Mouse (Mus musculus): ENCODE measurements around the gene Trip10. TPM values are rescaled to one million over a fixed set of nuclear protein-coding genes. Genes with fewer than 3 reads are reported as not detected.

The Trip10 gene
- total RNA-seq, 2 experiments from 2014 or later, result 52.1 to 58.4 TPM

- DNase-seq (ENCODE audit: low spot score in 2 of 2), result no peak
Measured at GRCm38 (mm10) chr17:57290001-57290670, 40.9 kb downstream of the Trip10 start.

GRCm38 (mm10) chr17:57290671-57291055 is 41.4 kb downstream of the Trip10 start:
- no peak for DNase-seq (ENCODE audit: low spot score in 2 of 2)

GRCm38 (mm10) chr17:57292302-57292701 is 43.0 kb downstream of the Trip10 start:
- DNase-seq (ENCODE audit: low spot score in 2 of 2), result no peak

- no peak for DNase-seq (ENCODE audit: low spot score in 2 of 2)
Measured at GRCm38 (mm10) chr17:57292968-57293367, 43.7 kb downstream of the Trip10 start.

GRCm38 (mm10) chr17:57295935-57296334 is 46.7 kb downstream of the Trip10 start:
- DNase-seq (ENCODE audit: low spot score in 2 of 2), result no peak

- no peak for DNase-seq (ENCODE audit: low spot score in 2 of 2)
Measured at GRCm38 (mm10) chr17:57297040-57297439, 47.8 kb downstream of the Trip10 start.

- DNase-seq (ENCODE audit: low spot score in 2 of 2), result no peak
Measured at GRCm38 (mm10) chr17:57305593-57305992, 56.3 kb downstream of the Trip10 start.

- no peak for DNase-seq (ENCODE audit: low spot score in 2 of 2)
Measured at GRCm38 (mm10) chr17:57307074-57307473, 57.8 kb downstream of the Trip10 start.

- no peak for DNase-seq (ENCODE audit: low spot score in 2 of 2)
Measured at GRCm38 (mm10) chr17:57311801-57312200, 62.5 kb downstream of the Trip10 start.

Small RNAs within 50 kb of the gene (microRNA-seq; reads per million reads assigned to microRNA genes)
- not detected for gene Mir6978

Other genes starting within 250 kb of the Trip10 start
- 1 to 10 TPM in 1 of 2 experiments, not detected in 1; 1.8 TPM for gene Pspn, start 249.4 kb upstream of the Trip10 start, total RNA-seq (2021)
- gene Gtf2f1, start 238.2 kb upstream of the Trip10 start, total RNA-seq (2021), result 10 to 100 TPM; 55.7 to 58.6 TPM
- gene Gm17949, start 238.0 kb upstream of the Trip10 start, total RNA-seq (2021), result under 1 TPM; 0.25 to 0.45 TPM
- 100 to 1,000 TPM; 141 to 156 TPM for gene Khsrp, start 217.9 kb upstream of the Trip10 start, total RNA-seq (2021)
- not detected for gene Slc25a41, start 207.8 kb upstream of the Trip10 start, total RNA-seq (2021)
- 1 to 10 TPM; 2.6 to 7.3 TPM for gene Crb3, start 190.3 kb upstream of the Trip10 start, total RNA-seq (2021)
- gene Slc25a23, start 189.6 kb upstream of the Trip10 start, total RNA-seq (2021), result 10 to 100 TPM; 80.0 to 85.9 TPM
- gene Dennd1c, start 170.9 kb upstream of the Trip10 start, total RNA-seq (2021), result 1 to 10 TPM; 1.6 to 2.6 TPM
- gene Tubb4a, start 161.7 kb upstream of the Trip10 start, total RNA-seq (2021), result 10 to 100 TPM; 15.7 to 27.3 TPM
- under 1 TPM; 0.40 to 0.45 TPM for gene Tnfsf9, start 144.1 kb upstream of the Trip10 start, total RNA-seq (2021)
- not detected for gene Cd70, start 99.7 kb upstream of the Trip10 start, total RNA-seq (2021)
- gene Tnfsf14, start 55.3 kb upstream of the Trip10 start, total RNA-seq (2021), result under 1 TPM in 1 of 2 experiments, not detected in 1; 0.28 TPM
- gene C3, start 21.3 kb upstream of the Trip10 start, total RNA-seq (2021), result 100 to 1,000 TPM in 1 of 2 experiments, 10 to 100 TPM in 1; 60.7 to 452 TPM
- 10 to 100 TPM; 50.3 to 52.5 TPM for gene Gpr108, start 1.0 kb upstream of the Trip10 start, total RNA-seq (2021)
- 1 to 10 TPM; 2.7 to 3.3 TPM for gene Vav1, start 29.6 kb downstream of the Trip10 start, total RNA-seq (2021)
- gene Adgre1, start 109.2 kb downstream of the Trip10 start, total RNA-seq (2021), result 1 to 10 TPM; 7.9 to 8.3 TPM

All from adrenal gland, postnatal 4 days (tissue).